Mouse (Mus musculus) hindbrain, embryonic 12.5 days (tissue): ENCODE measurements around the gene Selenow. TPM values are rescaled to one million over a fixed set of nuclear protein-coding genes. Genes with fewer than 3 reads are reported as not detected.

ENCODE experiments used
- ATAC-seq: fragments of 200-750 bp; cut with Nextera tagmentation; 2 replicates; pipeline ENCODE4 v1.8.0; 2017; ENCODE audit warnings: moderate TSS enrichment; ENCODE audit not compliant: low FRiP score
- H3K27ac ChIP-seq: fragments of 300-500 bp; sonication (generic); 2 replicates; pipeline ENCODE4 v1.5.1; 2016; ENCODE audit warnings: mild to moderate bottlenecking
- H3K27me3 ChIP-seq: fragments of 300-500 bp; sonication (generic); 2 replicates; pipeline ENCODE4 v1.6.1; 2016; ENCODE audit warnings: mild to moderate bottlenecking
- H3K36me3 ChIP-seq: fragments of 300-500 bp; sonication (generic); 2 replicates; pipeline ENCODE4 v1.6.1; 2016; ENCODE audit warnings: mild to moderate bottlenecking
- H3K4me1 ChIP-seq: fragments of 300-500 bp; sonication (generic); 2 replicates; pipeline ENCODE4 v1.6.1; 2016
- H3K4me2 ChIP-seq: fragments of 300-500 bp; sonication (generic); replicated peaks from 2 replicates; pipeline ENCODE4 v1.6.1; 2016; ENCODE audit warnings: mild to moderate bottlenecking
- H3K4me3 ChIP-seq: fragments of 300-500 bp; sonication (generic); 2 replicates; pipeline ENCODE4 v1.5.1; 2016; ENCODE audit warnings: mild to moderate bottlenecking
- H3K9ac ChIP-seq: fragments of 300-500 bp; sonication (generic); 2 replicates; pipeline ENCODE4 v1.6.1; 2016; ENCODE audit warnings: mild to moderate bottlenecking, moderate library complexity
- H3K9me3 ChIP-seq: fragments of 300-500 bp; sonication (generic); replicated peaks from 2 replicates; pipeline ENCODE4 v1.6.1; 2016; ENCODE audit warnings: mild to moderate bottlenecking
- WGBS: fragments of 180-500 bp; shearing (Covaris S2); methylation state at CpG from one replicate; pipeline ENCODE4 v1.1.7; 2016; 5-methylcytosine and 5-hydroxymethylcytosine counted together
- polyA plus RNA-seq: library from polyadenylated mRNA; unstranded; fragments of >200 nt; fragmentation: Nextera tagmentation; extraction: Ambion mirVana; gene quantifications from 2 replicates; pipeline ENCODE4 v1.2.1, GENCODE M21; 2016

Gene Selenow
- polyA plus RNA-seq, 1 experiment from 2014 or later = 1,118 TPM

DNA sequence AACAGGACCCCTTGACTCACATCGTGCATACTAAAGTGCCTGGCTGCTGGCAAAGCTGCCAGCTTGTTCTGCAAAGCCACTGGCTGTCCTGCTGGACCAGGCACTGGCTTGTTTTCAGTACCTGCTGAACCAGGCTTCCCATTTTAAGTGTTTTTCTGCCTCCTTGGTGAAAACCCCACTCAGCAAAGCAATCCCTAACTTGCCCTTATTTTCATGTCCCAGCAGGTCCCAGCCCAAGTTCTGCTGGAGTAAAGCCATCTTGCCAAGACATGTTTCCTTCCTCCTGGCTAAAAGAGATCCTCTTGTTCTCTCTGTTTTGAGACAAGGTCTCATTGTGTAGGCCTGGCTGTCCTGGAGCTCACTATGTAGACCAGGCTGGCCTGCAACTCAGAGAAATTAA lies 22.1 kb upstream of the Selenow start:
- 91% methylated on average over 1 of the region's 1 CpGs for WGBS
- Histone ChIP-seq H3K9me3 (no peaks in the 10 kb centered on the region), H3K4me2 (peak overlapping the region; percentile 95; the same call in 1 of the 2 replicates), H3K27ac (no peak overlapping the region), H3K4me1 (peaks cover 23% of the 10 kb centered on the region), H3K4me3 (no peak overlapping the region), H3K27me3 (no peaks in the 10 kb centered on the region), H3K36me3 (peaks cover 52% of the 10 kb centered on the region), H3K9ac (no peak overlapping the region)
- ATAC-seq = no peak

DNA sequence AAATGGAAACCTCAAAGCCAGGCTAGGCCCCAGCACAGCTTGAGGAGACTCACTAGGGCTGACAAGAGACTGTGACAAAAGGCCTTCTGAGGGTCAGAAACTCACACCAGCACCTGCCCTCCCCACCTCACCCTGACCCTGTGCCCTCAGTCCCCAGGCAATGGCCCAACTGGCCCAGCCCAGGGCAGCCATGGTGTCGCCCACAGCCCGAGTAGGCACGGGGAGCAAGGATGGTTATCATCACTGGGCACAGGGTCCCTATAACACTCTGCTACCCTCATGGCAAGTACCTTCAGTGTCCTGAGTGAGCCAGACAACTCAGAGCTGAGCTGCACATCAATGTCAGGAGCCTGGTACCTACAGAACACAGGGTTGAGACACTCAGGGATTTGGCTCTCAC lies 16.4 kb upstream of the Selenow start:
- Histone ChIP-seq H3K27me3 (no peaks in the 10 kb centered on the region), H3K9ac (no peak overlapping the region), H3K4me3 (no peak overlapping the region), H3K4me2 (no peak overlapping the region), H3K27ac (no peak overlapping the region), H3K4me1 (no peaks in the 10 kb centered on the region), H3K9me3 (no peaks in the 10 kb centered on the region), H3K36me3 (peaks cover 89% of the 10 kb centered on the region)
- ATAC-seq = no peak
- 98% methylated on average over 3 of the region's 3 CpGs for WGBS

DNA sequence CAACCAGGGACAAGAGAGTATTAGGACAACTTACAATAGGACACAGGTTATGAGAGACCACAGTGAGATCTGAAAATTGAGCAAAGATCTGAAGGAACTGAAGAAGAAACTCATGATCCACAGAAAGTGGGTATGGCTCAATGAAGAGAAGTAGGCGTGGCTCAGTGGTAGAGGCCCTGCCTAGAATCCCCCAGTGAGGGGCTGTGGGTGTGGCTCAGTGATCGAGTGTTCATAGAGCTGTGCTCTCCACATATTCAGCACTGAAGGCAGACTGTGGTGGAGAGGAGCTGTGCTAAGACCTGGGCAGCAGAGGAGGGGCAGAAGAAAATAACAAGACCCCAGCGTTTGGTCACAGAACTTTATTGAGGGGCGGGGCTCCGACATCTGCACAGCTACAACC lies 15.3 kb upstream of the Selenow start:
- H3K27ac ChIP-seq = no peak overlapping the region
- peaks cover 78% of the 10 kb centered on the region for H3K36me3 ChIP-seq
- no peaks in the 10 kb centered on the region for H3K9me3 ChIP-seq
- WGBS = 90% methylated on average over 5 of the region's 5 CpGs
- no peaks in the 10 kb centered on the region for H3K4me1 ChIP-seq
- no peaks in the 10 kb centered on the region for H3K27me3 ChIP-seq
- ATAC-seq = no peak
- no peak overlapping the region for H3K9ac ChIP-seq
- no peak overlapping the region for H3K4me2 ChIP-seq
- no peak overlapping the region for H3K4me3 ChIP-seq

GRCm38 (mm10) chr7:15933437-15934359 lies 11.5 kb upstream of the Selenow start:
- H3K27ac ChIP-seq = no peak overlapping the region
- no peak for ATAC-seq
- H3K36me3 ChIP-seq = peaks cover 40% of the 10 kb centered on the region

GRCm38 (mm10) chr7:15931635-15932034 lies 9.4 kb upstream of the Selenow start:
- ATAC-seq = no peak
- no peak overlapping the region for H3K4me3 ChIP-seq
- H3K27me3 ChIP-seq = no peaks in the 10 kb centered on the region
- H3K4me1 ChIP-seq = no peaks in the 10 kb centered on the region
- no peak overlapping the region for H3K27ac ChIP-seq
- H3K4me2 ChIP-seq = no peak overlapping the region
- 84% methylated on average over 3 of the region's 3 CpGs for WGBS
- H3K9me3 ChIP-seq = no peaks in the 10 kb centered on the region
- H3K36me3 ChIP-seq = peaks cover 19% of the 10 kb centered on the region
- no peak overlapping the region for H3K9ac ChIP-seq

More at GRCm38 (mm10) chr7:15933437-15934359, 11.5 kb upstream of the Selenow start:
- Histone ChIP-seq H3K4me1 (no peaks in the 10 kb centered on the region), H3K4me3 (no peak overlapping the region), H3K9me3 (no peaks in the 10 kb centered on the region), H3K9ac (no peak overlapping the region), H3K4me2 (no peak overlapping the region), H3K27me3 (no peaks in the 10 kb centered on the region)
- WGBS = 58% methylated on average over 16 of the region's 16 CpGs

DNA sequence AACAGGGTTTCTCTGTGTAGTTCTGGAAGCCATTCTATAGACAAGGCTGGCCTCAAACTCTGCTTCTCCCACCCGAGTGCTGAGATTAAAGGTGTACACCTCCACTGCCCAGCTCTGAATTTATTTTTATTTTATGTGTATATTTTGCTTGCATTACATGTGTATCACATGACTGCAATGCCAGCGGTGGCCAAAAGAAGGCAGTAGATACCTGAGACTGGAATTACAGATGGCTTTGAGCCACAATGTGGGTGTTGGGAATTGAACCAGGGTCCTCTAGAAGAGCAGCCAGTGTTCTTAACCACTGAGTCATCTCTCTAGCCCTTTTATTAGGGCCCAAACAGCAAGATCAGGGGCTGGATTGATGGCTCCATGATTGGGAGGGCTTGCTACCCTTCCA lies 8.3 kb upstream of the Selenow start:
- Histone ChIP-seq H3K4me1 (no peaks in the 10 kb centered on the region), H3K4me3 (no peak overlapping the region), H3K4me2 (no peak overlapping the region), H3K27ac (no peak overlapping the region), H3K9me3 (no peaks in the 10 kb centered on the region), H3K27me3 (no peaks in the 10 kb centered on the region), H3K36me3 (peaks cover 9% of the 10 kb centered on the region; the same call in 1 of the 2 replicates), H3K9ac (no peak overlapping the region)
- WGBS = 55% methylated on average over 2 of the region's 2 CpGs
- ATAC-seq = no peak

DNA sequence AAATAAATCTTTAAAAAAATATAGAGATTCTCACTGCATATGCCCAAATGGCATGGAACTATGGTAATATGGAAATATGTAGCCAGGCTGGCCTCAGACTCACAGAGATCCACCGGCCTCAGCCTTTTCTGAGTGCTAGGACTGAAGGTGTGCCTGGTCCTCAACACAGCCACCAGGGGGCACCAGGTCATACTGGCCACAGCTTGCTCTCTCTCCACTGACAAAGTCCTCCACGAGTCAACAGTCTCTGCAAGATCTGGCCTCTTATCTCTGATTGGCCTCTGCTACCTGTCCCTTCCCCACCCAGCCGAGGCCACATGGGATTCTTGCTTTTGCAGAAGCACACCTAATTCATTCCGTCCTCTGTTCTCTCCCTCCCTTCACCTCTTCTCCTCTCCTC lies 7.7 kb upstream of the Selenow start:
- Histone ChIP-seq H3K4me2 (no peak overlapping the region), H3K36me3 (0 out of 2 replicates have a peak, but pooled peaks cover 3% of the 10 kb centered on the region), H3K4me3 (no peak overlapping the region), H3K27me3 (no peaks in the 10 kb centered on the region), H3K9ac (no peak overlapping the region), H3K9me3 (no peaks in the 10 kb centered on the region), H3K4me1 (no peaks in the 10 kb centered on the region), H3K27ac (no peak overlapping the region)
- 38% methylated on average over 4 of the region's 4 CpGs for WGBS
- ATAC-seq = no peak

- peak overlapping the region; percentile 71 for H3K27ac ChIP-seq
- H3K4me2 ChIP-seq = peak overlapping the region; percentile 69
- 0% methylated on average over 10 of the region's 10 CpGs for WGBS
- peak; percentile 65 for ATAC-seq
- H3K9me3 ChIP-seq = no peaks in the 10 kb centered on the region
- H3K36me3 ChIP-seq = peaks cover 32% of the 10 kb centered on the region
- H3K4me1 ChIP-seq = peaks cover 23% of the 10 kb centered on the region
- peak overlapping the region; percentile 64 for H3K9ac ChIP-seq
- H3K4me3 ChIP-seq = peak overlapping the region; percentile 55
- H3K27me3 ChIP-seq = no peaks in the 10 kb centered on the region
Measured at GRCm38 (mm10) chr7:15921796-15922195, 406 bp downstream of the Selenow start.

DNA sequence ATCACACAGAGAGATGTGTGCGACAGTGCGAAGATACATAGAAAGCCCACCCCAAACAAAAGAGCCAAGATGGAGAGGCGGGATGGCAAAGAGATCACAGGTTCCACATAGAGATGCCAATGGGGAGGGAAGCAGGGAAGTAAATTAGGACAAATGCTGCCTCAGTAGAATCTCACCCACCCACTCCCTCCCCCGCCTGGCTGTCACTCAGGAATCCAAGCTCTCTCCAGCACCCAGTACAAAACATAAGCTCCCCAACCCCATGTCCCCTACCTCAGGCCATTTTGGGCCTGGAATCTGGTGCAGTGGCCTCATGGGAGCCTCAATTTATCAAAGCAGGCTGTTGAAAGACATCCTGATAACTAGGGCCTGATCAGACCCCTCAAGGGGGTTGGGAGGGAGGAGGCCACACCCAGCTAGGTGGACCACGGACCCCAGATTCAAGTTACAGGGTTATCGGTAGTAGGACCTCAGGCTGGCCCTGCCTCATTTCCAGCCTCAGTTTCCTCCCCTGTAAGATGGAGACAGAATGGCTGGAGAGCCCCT lies 1.5 kb downstream of the Selenow start:
- H3K4me2 ChIP-seq = peak overlapping the region; percentile 69
- H3K27me3 ChIP-seq = no peaks in the 10 kb centered on the region
- H3K4me1 ChIP-seq = peaks cover 23% of the 10 kb centered on the region
- peaks cover 38% of the 10 kb centered on the region for H3K36me3 ChIP-seq
- peak overlapping the region; percentile 55 for H3K4me3 ChIP-seq
- 83% methylated on average over 6 of the region's 6 CpGs for WGBS
- peak overlapping the region; percentile 64 for H3K9ac ChIP-seq
- no peak for ATAC-seq
- H3K9me3 ChIP-seq = no peaks in the 10 kb centered on the region
- no peak overlapping the region for H3K27ac ChIP-seq

GRCm38 (mm10) chr7:15919947-15920346 lies 2.3 kb downstream of the Selenow start:
- Histone ChIP-seq H3K4me3 (0 out of 2 replicates have a peak overlapping the region, but pooled peaks have one; percentile 55), H3K9ac (no peak overlapping the region), H3K4me1 (peaks cover 23% of the 10 kb centered on the region), H3K27me3 (no peaks in the 10 kb centered on the region), H3K27ac (no peak overlapping the region), H3K4me2 (peak overlapping the region; percentile 69), H3K9me3 (no peaks in the 10 kb centered on the region), H3K36me3 (peaks cover 38% of the 10 kb centered on the region)
- 93% methylated on average over 9 of the region's 9 CpGs for WGBS
- no peak for ATAC-seq

DNA sequence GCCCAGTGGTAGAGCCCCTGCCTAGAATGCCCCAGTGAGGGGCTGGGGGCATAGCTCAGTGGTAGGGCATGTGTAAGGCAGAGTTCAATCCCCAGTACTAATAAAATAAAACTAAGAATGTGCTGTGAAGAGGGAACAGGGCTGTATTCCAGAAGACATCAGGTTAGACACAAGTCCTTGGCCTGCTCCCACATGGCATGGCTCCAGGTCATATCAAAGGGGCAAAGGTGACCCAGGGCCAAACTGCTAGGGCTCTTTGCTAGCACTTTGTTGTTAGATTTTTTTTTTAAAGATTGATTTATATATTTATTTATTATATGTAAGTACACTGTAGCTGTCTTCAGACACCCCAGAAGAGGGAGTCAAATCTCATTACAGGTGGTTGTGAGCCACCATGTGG lies 3.8 kb downstream of the Selenow start:
- peaks cover 23% of the 10 kb centered on the region for H3K4me1 ChIP-seq
- no peak overlapping the region for H3K4me2 ChIP-seq
- no peaks in the 10 kb centered on the region for H3K27me3 ChIP-seq
- H3K9ac ChIP-seq = no peak overlapping the region
- no peak overlapping the region for H3K27ac ChIP-seq
- ATAC-seq = no peak
- no peaks in the 10 kb centered on the region for H3K9me3 ChIP-seq
- H3K4me3 ChIP-seq = no peak overlapping the region
- H3K36me3 ChIP-seq = peaks cover 38% of the 10 kb centered on the region

DNA sequence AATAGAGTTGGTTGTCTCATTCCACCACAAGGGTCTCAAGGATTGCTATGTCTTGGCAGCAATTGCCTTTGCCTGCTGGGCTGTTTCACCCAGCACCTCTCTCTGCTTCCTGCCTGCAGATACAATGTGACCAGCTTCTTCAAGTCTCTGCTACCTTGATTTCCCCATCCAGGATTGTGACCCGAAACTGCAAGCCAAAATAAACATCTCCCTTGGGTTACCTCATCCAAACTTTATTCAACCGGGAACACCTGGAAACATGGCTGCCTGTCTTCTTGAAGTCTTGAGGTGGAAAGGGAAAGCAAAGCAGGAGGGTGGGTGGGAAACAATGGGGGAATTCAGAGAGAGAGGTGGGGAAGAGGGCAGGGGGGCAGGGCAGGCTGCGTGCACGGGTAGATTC lies 5.2 kb downstream of the Selenow start:
- WGBS = 76% methylated on average over 4 of the region's 4 CpGs
- Histone ChIP-seq H3K27me3 (no peaks in the 10 kb centered on the region), H3K4me1 (peaks cover 18% of the 10 kb centered on the region)

More for the DNA sequence above, 5.2 kb downstream of the Selenow start:
- no peak overlapping the region for H3K9ac ChIP-seq
- no peak for ATAC-seq
- no peak overlapping the region for H3K4me2 ChIP-seq
- H3K36me3 ChIP-seq = peaks cover 38% of the 10 kb centered on the region
- no peak overlapping the region for H3K27ac ChIP-seq
- no peak overlapping the region for H3K4me3 ChIP-seq
- H3K9me3 ChIP-seq = no peaks in the 10 kb centered on the region
